Mouse (Mus musculus) E14TG2a.4 (cell line): ENCODE results near the gene A930033H14Rik.

Experiments
- CTCF ChIP-seq: conservative IDR thresholded peaks from 2 replicates; pipeline ENCODE4 v1.5.1; 2014; ENCODE audit warnings: low read length
- NANOG ChIP-seq: IDR thresholded peaks from 2 replicates; pipeline ENCODE4 v1.6.1; 2014; ENCODE audit warnings: borderline replicate concordance, low read length, mixed read lengths

DNA sequence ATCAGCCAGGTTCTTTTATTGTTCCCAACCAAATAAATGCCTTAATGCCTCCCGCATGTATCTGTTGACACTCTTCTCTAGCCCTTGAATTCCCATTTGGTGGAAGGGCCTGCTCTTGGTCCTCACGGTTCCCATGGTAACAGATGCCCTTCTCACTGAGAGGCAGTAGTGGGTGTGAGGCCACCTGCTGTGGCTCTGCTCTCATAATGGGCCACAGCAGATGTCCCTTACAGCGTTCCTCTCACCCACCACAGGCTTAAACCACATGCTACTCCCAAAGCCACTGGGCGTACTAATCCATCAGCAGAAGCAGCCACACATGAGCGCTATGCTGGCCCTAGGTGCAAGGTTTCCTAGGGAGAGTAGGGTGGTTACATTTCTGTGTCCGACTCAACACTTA is 25.4 kb upstream of the A930033H14Rik start:
- no peak for TF ChIP-seq CTCF
- TF ChIP-seq NANOG: no peak
